Mouse (Mus musculus): Measurements from ENCODE around the gene Txndc11. TPM values are rescaled to one million over a fixed set of nuclear protein-coding genes. Genes with fewer than 3 reads are reported as not detected.

Gene Txndc11
- polyA plus RNA-seq (2012): 31.1 and 40.0 TPM in 2 replicates

GRCm38 (mm10) chr16:11134348-11135344 lies at the start of gene Txndc11:
Txndc11 (minus strand) TSS chr16:11134650.

DNA sequence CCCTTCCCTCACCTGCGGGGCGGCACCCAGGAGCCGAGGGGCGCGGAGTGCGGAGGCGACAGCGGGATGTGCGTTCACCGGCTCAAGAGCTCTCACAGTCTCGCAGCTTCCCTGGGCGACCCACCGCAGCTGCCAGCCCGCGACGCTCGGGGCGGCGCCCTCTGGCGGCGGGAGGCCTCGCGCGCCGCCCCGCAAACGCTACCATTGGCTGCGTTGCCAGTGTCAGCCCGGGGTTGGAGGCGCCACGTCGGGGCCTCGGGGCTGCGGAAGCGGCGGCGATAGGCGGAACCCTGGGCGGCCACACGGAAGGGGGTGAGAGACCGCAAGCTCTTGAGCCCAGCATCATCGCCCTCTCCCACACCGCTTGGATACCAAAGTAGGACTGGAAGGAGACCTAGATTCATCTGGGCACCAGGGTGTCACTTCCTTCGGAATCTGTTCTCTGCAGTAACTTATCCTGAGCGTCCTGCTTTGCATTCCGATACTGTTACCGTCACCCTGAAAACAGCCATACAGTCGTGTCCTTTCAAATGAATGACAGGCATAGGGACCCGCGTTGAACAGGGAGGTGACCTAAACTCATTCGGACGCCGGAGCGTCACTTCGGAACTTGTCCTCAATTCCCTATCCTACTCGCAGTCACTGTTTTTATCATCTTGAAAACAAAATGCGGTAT lies 41.9 kb upstream of the Txndc11 start, which contains the start of gene Zc3h7a:
Gene Zc3h7a, minus strand, starts transcription at position 186 of the 676 bp plus-strand sequence.

DNA sequence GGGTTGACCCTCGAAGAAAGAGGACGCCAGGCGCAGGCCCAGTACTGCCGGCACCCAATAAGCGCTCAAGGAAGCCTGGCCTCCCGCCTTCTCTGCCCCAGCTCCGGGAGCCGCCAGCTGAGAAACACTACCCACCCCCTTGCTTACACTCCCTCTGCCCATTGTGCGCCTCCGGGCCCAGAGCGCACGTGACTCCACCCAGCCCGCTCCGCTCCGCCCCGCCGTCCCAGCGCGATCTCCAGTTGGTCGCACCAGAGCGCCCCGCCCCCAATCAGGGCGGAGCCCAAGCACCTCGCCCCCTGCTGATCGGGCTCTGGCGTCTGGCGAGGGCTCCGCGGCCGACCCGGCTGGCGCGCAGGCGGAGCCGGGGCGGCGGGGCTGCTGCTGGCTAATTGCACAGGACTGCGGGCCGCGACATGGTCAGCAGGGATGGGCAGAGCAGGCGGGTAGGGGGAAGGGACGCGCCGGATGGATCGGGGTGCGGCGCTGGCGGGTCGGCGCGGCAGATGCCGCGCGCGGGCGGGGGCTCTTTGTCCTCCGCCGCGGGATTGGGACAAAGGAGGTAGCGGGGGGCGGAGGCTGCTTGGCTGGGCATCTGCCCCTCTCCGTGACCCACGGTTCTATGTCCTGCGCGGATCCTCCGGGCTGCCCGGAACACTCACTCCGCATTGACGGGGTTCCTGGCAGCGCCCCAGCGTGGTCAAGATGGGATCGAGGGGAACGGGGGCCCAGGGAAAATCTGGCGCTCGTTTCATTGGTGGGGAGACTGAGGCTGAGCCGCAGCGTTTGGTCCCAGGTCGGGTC lies 68.2 kb downstream of the Txndc11 start, which contains the start of gene Litaf:
Gene Litaf, minus strand, starts transcription at position 129 of the 804 bp plus-strand sequence.

DNA sequence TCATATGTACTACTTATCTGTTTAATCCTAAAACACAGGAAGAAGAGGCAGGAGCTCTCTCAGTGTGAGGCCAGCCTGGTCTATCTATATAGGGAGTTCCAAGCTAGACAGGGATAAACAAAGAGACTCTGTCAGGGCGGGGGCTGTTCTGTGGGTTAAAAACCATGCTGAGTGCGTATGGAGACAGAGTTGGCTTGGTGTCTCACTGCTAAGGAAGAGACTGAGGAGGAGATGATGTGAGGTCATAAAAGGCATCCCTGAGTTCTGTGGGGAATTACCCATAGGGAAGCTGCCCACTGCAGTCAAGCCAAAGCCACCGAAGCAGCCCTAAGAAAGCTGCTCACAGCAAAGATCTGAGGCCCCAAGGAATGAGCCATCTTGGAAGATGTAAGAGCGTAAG lies 73.8 kb downstream of the Txndc11 start, which contains the start of gene Snn:
Gene Snn, plus strand, starts transcription at position 301 of the 400 bp plus-strand sequence.

Other genes starting within 250 kb of the Txndc11 start
- 2.7 and 3.1 TPM in 2 replicates for gene Snn, start 73.7 kb downstream of the Txndc11 start, polyA plus RNA-seq (2012)
- gene Litaf, start 68.5 kb downstream of the Txndc11 start, polyA plus RNA-seq (2012): 293 and 314 TPM in 2 replicates
- 19.0 and 31.8 TPM in 2 replicates for gene Zc3h7a, start 41.7 kb upstream of the Txndc11 start, polyA plus RNA-seq (2012)
- gene Rsl1d1, start 68.7 kb upstream of the Txndc11 start, polyA plus RNA-seq (2012): 34.4 and 42.0 TPM in 2 replicates
- 189 and 198 TPM in 2 replicates for gene Gspt1, start 119.7 kb upstream of the Txndc11 start, polyA plus RNA-seq (2012)
- not detected in 2 replicates for gene Tnfrsf17, start 179.2 kb upstream of the Txndc11 start, polyA plus RNA-seq (2012)
- 9.7 and 11.2 TPM in 2 replicates for gene Snx29, start 188.3 kb upstream of the Txndc11 start, polyA plus RNA-seq (2012)